Mouse (Mus musculus) A20 (cell line): ENCODE measurements around the gene Unc119b.
"Not testable (repeated sequence)": the region's sequence is repeated elsewhere in the genome, so short reads cannot be mapped to it uniquely, and the experiment has no call there.

Source experiments
- DNase-seq: peaks from one replicate; pipeline ENCODE4 v3.0.0-alpha.2; 2011; ENCODE audit warnings: low read depth, low spot score

The Unc119b gene

GRCm38 (mm10) chr5:115134234-115135165 lies at the start of gene Unc119b:
Gene Unc119b, minus strand, starts transcription at chr5:115134975.
- DNase-seq: peak; percentile 93

DNA sequence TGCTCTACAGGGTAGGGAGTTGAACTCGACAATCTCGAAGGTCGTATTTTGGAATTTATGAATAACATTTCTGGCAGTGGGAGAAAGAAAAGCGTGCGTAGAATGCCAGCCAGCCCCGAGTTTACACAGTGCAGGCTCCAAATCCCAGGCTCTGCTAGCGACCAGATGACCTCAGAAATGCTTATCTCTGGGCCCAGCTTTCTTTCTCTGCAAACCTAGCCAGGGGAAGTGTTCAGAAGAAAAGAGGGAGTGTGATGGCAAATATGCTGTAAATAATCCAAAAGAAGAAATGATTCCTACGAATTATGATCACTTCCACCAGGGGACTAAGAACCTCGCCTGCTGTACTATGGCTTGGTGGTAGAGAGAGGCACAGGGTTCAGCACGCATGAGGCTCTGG lies 48.7 kb upstream of the Unc119b start:
- no peak for DNase-seq

DNA sequence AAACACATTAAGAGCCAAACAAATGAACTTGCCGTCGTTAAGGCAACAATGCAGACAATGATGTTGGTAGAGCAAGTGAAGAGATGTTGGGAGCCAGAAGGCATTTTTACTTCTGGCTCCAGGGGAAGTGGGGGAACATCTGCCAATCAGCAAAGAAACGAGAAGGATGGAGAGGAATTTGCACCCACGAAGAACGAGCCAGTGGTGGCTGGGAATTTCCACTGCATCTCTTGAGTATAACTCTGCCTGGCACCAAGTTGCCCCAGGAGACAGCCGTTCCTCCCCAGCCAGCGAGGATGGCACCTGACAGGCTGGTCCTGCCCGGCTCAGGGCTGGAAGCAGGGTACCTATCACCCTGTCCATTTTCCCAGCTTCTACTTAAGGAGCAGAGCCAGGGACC lies 48.1 kb upstream of the Unc119b start:
- DNase-seq: no peak

GRCm38 (mm10) chr5:115181248-115181940 lies 46.6 kb upstream of the Unc119b start:
- DNase-seq: no peak

DNA sequence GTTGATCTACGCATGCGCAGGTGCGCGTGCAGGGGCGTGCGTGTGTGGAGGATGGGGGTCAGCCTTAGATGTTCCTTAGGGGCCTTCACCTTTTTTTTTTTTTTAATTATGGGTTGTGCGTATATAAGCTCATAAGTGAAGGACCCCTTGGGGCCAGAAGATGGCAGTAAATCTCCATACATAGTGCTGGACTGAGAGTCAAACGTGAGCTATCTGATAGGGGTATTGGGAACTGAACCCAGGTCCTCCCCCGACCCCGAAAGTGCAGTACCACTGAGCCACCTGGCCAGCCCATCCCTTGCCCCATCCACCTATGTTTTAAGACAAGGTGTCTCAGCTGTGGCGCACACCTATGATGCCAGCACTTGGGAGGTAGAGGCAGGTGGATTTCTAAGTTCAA lies 44.8 kb upstream of the Unc119b start:
- no peak for DNase-seq

GRCm38 (mm10) chr5:115177866-115178265 lies 43.1 kb upstream of the Unc119b start:
- peak; percentile 74 for DNase-seq

GRCm38 (mm10) chr5:115174554-115174953 lies 39.8 kb upstream of the Unc119b start:
- DNase-seq: no peak

- DNase-seq: no peak
These were observed 35.4 kb upstream of the Unc119b start for GRCm38 (mm10) chr5:115170150-115170549.

GRCm38 (mm10) chr5:115168641-115169415 lies 34.1 kb upstream of the Unc119b start:
- no peak for DNase-seq

- DNase-seq: peak; percentile 72
These were observed 32.6 kb upstream of the Unc119b start for GRCm38 (mm10) chr5:115167396-115167795.

DNA sequence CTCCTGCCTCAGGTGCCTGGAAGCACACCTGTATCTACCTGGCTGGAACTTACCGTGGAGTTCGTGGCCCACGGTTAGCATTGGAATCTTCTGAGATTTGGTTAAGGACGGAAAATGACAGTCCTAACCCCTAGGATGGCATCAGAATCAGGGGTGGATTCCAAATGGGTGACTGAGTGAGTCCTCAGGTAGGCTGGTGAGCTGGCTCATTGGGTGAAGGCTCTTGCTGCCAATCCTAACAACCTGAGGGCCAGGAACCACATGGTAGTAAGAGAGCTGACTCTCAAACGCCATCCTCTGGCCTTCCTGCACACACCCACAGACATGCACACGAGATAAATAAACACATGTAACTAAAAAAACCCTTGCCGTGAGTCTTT lies 32.0 kb upstream of the Unc119b start:
- DNase-seq: no peak

DNA sequence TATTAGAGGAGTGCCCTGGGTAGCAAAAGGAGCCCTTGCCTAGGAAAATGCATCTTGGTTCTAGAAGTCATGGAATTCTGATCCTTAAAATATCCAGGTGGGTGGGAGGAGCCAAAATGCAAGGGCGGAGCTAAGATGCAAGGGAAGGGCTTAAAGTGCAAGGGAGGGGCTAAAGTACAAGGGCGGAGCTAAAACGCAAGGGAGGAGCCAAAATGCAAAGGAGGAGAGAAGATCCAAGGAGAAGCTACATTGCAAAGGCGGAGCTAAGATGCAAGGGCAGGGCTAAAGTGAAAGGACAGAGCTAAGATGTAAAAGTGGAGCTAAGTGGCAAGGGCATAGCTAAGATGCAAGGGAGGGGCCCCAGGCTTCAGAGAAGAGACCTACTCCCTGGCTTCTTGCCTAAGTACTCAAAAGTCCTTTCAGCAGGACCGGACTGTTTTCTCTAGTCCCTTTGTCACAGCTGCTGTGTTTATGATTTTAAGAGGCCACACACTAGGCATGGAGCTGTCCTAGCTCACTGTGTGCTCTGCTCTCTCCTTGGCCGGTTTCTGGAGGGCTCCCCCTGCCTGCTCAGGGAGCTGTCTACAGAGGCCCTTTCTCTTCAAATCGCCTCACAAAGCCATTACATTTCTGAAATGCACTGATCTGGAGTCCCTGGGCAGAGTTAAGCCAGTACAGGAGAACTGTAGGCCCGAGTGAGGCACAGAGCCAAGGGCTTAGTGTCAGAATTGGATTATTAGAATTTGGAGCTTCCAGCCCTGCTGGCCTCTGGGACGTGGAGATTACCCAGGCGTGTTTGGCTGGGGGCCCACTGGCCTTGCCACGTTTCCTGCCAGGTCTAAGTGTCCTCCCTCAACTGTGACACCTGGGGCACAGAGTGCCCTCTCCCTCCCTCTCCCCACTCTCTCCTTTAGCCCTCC lies 31.4 kb upstream of the Unc119b start:
- peak; percentile 61 for DNase-seq

GRCm38 (mm10) chr5:115165351-115165750 lies 30.6 kb upstream of the Unc119b start:
- DNase-seq: peak; percentile 73

DNA sequence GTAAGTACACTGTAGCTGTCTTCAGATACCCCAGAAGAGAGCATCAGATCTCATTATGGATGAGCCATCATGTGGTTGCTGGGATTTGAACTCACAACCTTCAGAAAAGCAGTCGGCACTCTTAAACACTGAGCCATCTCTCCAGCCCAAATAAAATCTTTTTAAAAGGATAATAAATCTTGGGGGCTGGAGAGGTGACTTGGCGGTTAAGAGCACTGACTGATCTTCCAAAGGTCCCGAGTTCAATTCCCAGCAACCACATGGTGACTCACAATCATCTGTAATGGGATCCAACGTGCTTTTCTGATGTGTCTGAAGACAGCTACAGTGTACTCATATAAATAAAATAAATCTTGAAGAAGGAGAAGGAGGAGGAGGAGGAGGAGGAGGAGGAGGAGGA lies 29.7 kb upstream of the Unc119b start:
- DNase-seq: not testable (repeated sequence)

GRCm38 (mm10) chr5:115163563-115163962 lies 28.8 kb upstream of the Unc119b start:
- DNase-seq: peak; percentile 64

DNA sequence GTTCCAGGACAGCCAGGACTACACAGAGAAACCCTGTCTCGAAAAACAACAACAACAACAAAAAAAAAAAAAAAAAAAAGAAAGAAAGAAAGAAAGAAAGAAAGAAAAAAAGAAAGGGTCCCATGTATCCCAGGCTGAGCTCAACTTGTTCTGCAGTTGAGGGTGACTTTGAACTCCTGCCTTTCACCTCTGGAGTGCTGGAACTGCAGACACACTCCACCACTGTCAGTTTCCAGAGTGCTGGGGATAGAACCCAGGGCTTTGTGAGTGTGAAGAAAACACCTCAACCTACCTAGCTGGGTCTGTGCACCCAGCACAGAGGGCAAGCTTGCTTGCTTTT lies 27.1 kb upstream of the Unc119b start:
- DNase-seq: not testable (repeated sequence)

GRCm38 (mm10) chr5:115161064-115161939 lies 26.5 kb upstream of the Unc119b start:
- no peak for DNase-seq

DNA sequence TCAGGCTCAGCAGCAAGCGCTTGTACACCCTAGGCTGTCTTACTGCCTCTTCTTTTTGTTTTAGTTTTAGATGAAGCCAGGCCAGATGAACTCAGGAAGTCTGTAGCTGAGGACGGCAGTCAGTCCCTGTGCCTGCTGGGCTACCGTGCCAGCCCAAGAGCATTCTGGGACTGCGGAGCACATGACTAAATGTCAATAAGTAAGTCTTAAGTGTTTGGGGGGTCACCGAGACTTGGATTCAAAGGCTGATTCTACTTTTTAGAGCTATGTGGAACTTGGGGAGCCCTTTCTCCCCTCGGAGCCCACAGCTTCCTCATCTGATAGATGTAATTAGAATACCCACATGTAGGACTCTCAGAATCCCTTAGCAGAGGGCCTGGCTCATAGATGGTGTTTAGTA lies 25.9 kb upstream of the Unc119b start:
- no peak for DNase-seq

DNA sequence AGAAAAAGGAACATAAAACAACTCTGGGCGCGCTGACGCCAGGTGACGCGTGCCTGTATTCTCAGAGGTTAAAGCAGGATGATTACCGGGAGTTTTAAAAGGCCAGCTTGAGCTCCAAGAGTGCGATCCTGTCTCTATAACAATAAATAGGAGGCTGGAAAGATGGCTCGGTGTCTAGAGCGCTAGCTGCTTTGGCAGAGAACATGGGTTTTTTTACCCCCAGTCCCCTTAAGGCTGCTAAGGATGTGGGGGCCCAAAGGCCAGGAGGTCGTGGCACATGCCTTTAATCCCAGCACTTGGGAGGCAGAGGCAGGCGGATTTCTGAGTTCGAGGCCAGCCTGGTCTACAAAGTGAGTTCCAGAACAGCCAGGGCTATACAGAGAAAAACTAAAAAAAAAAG lies 24.4 kb upstream of the Unc119b start:
- no peak for DNase-seq
